Mouse (Mus musculus): ENCODE data around the gene Susd2.
A peak's percentile ranks its signal among the peaks of the same experiment; 100 is the strongest.

Gene Susd2

GRCm38 (mm10) chr10:75643741-75644343, at the start of gene Susd2:
Susd2 (minus strand) TSS chr10:75644008.
- peak; percentile 72 to 80 for DNase-seq

- DNase-seq = no peak
Measured at GRCm38 (mm10) chr10:75688598-75688997, 44.8 kb upstream of the Susd2 start.

GRCm38 (mm10) chr10:75686724-75687123, 42.9 kb upstream of the Susd2 start:
- no peak for DNase-seq

GRCm38 (mm10) chr10:75684035-75685004, 40.5 kb upstream of the Susd2 start:
- peak; percentile 47 to 58 for DNase-seq

- DNase-seq = no peak
Measured at GRCm38 (mm10) chr10:75680574-75681001, 36.8 kb upstream of the Susd2 start.

DNA sequence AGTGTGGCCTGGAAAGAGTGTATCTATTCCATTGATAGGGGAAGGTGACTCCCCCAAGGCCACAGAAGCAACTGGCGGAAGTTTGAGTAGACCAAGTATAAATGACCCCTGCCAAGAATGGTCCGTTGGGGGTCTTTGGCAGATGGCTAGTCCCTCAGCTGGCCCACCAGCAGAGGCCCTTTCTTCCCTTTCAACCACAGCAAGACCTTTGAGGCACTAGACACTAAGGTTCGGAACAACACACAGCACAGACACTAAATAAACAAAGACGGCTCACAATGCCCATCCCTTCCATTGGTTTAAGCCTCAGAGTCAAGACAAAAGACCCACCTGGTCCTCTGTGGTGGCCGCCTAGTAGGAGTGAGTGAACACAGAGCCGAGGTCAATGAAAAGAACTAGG, 35.4 kb upstream of the Susd2 start:
- no peak for DNase-seq

GRCm38 (mm10) chr10:75677989-75678388, 34.2 kb upstream of the Susd2 start:
- DNase-seq = peak; percentile 23 to 62

- DNase-seq = no peak
Measured at GRCm38 (mm10) chr10:75677571-75677970, 33.8 kb upstream of the Susd2 start.

- DNase-seq = peak in 1 of 2 experiments; percentile 48
Measured at GRCm38 (mm10) chr10:75676819-75677565, 33.2 kb upstream of the Susd2 start.

GRCm38 (mm10) chr10:75676286-75676685, 32.5 kb upstream of the Susd2 start:
- DNase-seq = peak in 1 of 2 experiments; percentile 18

DNA sequence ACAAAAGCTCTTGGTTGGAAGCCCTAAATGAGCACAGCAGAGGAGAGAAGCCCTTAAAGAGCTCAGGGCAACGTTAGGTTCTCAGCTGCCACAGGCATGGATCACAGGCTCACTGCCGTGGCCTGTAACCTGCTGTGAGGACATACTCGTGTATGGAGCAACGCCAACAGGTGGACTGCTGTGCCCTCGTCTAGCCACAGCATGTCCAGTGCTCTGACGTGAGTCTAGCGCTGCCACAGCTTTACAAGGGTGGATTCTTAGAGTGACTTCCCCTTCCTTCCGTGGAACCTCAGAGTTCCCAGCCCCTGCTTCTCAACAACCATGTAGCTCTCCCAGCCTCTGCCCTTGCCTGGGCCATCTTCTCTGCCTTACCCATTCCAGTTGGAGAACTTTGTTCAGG, 31.8 kb upstream of the Susd2 start:
- DNase-seq = peak in 1 of 2 experiments; percentile 39

- no peak for DNase-seq
Measured at GRCm38 (mm10) chr10:75669936-75670335, 26.1 kb upstream of the Susd2 start.

DNA sequence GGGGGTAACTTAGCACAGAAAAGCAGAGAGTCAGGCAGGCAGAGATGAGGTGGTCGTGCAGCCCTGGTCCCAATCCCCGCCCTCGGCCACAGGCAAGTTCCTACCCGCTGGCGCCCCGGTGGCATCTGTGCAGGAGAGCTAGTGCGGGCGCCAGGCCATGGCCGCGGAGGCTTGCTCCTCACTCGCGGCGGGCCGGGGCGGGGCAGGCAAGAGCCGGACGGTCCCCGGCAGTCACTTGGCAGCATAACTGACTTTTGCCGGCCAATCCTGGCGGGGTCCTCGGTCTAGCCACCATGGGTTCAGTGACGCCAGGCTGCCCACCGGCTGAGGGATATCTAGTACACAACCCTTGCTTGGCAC, 24.1 kb upstream of the Susd2 start:
- DNase-seq = peak; percentile 85 to 91

DNA sequence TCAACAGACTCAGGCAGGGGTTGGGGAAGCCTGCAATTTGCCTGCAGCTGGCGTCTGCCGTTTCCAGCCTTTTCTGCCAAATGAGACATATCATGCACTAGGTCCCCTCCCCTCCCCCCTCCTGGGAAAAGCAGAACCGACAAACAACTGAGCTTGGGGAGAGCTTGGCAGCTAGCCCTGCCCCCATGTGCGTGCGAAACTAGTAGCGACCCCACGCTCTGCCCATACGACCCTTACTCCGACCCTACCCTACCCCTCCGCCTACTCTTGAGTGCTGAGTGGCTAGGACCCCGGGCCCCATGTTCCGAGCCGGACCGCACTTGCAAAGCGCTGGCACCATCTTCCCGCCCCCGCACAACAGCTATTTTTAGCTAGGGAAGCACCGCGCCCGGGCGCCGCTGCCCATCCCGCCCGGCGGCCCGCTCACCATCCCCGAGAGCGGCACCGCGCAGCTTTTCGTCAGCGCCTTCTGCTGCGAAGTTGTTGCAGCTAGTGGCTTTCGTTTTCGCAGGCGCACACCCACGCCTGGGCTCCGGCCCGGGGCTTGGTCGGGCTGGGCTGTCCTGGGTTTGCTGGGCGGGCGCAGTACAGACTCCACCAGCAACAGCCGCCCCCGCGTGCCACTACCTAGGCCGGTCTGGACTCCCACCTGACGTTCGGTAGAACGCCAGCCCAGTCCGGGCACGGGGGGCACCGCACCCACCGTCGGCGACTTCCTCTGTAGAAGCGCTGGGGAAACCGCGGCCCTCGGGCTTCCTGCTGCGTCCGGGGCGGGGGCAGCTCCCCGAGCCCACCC, 23.5 kb upstream of the Susd2 start:
- peak; percentile 81 to 84 for DNase-seq

DNA sequence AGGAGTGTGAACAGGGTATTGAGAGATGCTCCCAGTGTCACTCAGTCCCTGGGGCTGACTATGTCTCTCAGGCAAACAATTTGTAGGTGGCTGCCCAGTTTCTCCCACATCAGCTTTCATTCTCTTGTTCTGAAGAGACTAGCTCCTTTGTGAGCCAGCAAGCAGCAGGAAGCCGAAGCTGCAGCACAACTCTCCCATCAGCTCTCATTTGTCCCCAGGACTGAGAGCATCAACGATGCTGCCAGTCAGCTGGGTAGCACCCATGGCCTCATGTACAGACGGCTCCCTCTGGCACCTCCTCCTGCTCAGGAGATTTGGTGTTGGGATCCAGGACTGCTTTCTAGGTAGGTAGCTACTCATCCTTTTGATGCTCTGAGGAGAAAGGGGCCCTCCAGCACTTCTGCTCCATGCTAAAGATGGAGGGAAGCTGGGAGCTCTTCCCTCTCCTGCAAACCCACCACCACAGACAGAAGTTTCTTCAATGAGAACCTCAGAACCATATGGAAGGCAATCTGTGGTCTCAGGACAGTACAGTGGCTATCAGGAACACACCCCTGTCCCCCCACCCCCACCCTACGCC, 22.7 kb upstream of the Susd2 start:
- DNase-seq = no peak

- DNase-seq = no peak
Measured at GRCm38 (mm10) chr10:75664673-75665270, 21.0 kb upstream of the Susd2 start.

DNA sequence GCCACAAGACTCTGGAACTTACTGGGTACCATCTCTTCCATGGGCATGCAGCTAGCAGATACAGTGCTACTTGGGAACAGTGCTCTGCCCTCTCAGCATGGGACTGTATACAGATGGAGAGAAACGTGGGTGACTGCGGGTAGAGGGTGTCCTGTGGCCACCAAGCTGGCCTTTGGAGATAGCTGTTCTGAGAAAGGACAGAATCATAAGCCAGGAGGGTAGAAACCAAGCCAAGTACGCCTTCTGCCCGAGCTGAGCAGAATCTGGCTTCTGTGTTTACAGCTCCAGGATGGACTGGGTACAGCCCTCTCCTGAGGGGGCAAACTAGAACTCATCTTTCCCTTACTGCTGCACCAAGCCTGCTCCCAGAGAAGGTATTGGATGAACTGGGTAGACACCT, 18.8 kb upstream of the Susd2 start:
- no peak for DNase-seq

GRCm38 (mm10) chr10:75661876-75662275, 18.1 kb upstream of the Susd2 start:
- no peak for DNase-seq

DNA sequence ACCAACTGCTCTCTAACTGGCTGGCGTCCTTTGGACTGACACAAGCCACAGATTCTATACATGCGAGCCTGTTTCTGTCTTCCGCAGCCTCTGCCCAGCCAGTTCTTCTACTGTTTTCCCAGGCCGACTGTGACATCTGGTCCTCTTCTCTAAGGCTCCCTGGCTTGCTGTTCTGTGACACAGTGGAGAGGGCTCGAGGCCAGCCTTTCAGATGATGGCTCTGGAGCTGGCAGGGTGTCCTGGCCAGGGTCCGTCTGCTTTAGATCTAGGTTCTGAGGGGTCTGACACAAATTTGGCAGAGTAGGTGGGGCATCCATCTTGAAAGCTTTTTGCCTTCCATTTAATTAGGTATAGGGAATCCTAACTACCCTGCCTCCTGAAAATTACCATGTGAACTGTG, 17.6 kb upstream of the Susd2 start:
- DNase-seq = peak in 1 of 2 experiments; percentile 72

DNA sequence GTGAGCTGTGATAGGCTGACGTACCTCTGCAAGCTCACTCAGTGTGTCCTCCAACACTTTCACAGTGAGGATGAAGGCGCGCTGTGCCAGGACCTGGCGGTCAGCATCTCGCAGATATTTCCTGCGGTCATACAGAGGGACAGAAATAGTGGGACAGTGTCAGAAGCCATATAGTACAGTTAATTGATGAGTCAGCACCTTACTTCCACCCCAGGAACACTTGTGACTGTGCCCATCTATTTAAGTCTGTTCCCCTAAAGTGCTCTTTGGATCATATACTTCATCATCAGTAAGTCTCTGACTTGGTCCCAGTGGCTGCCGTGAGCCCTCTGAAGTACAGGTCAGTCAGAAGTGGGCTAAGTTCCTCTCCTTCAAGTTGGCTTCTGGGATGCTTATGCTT, 14.0 kb upstream of the Susd2 start:
- DNase-seq = no peak

- no peak for DNase-seq
Measured at GRCm38 (mm10) chr10:75657165-75657564, 13.4 kb upstream of the Susd2 start.

GRCm38 (mm10) chr10:75654053-75654452, 10.2 kb upstream of the Susd2 start:
- no peak for DNase-seq
